Mouse (Mus musculus) MEL (cell line): ENCODE data around the gene Myl6.

ENCODE experiments used
- BHLHE40 ChIP-seq: IDR thresholded peaks from 2 replicates; pipeline ENCODE4 v1.6.1; 2012; ENCODE audit warnings: low read depth, mild to moderate bottlenecking, inconsistent platforms, low read length, improper control_type of control experiment, borderline replicate concordance
- CHD2 ChIP-seq: IDR thresholded peaks from 2 replicates; pipeline ENCODE4 v1.6.1; 2011; ENCODE audit warnings: low read length, improper control_type of control experiment
- MAX ChIP-seq: IDR thresholded peaks from 2 replicates; pipeline ENCODE4 v1.6.1; 2011; ENCODE audit warnings: low read length, improper control_type of control experiment
- POLR2AphosphoS2 ChIP-seq: IDR thresholded peaks from 2 replicates; pipeline ENCODE4 v1.6.1; 2011; ENCODE audit warnings: low read length, improper control_type of control experiment
- RCOR1 ChIP-seq: IDR thresholded peaks from 2 replicates; pipeline ENCODE4 v1.6.1; 2012; ENCODE audit warnings: low read depth, mild to moderate bottlenecking, inconsistent platforms, low read length, improper control_type of control experiment
- USF1 ChIP-seq: IDR thresholded peaks from 2 replicates; pipeline ENCODE4 v1.6.1; 2014; ENCODE audit warnings: low read depth, mild to moderate bottlenecking, inconsistent platforms, low read length, improper control_type of control experiment, moderate library complexity

- no peak for TF ChIP-seq CHD2
- no peak for TF ChIP-seq BHLHE40
- TF ChIP-seq POLR2AphosphoS2: no peak
- no peak for TF ChIP-seq RCOR1
- no peak for TF ChIP-seq MAX
- TF ChIP-seq USF1: no peak
These were observed 3.3 kb upstream of the Myl6 start for GRCm38 (mm10) chr10:128497134-128497737.
